Mouse (Mus musculus) Muller cell, postnatal 12 days (primary cell): ENCODE data around the gene Olfr845.

Experiments used
- DNase-seq: peaks from one replicate; pipeline ENCODE4 v3.0.0-alpha.2; 2015; ENCODE audit errors: inconsistent ontology term

Gene Olfr845

GRCm38 (mm10) chr9:19336157-19336556, at the start of gene Olfr845:
Gene Olfr845 (plus strand): TSS chr9:19336457.
- no peak for DNase-seq

- no peak for DNase-seq
These were observed 20.2 kb upstream of the Olfr845 start, which contains the start of gene Olfr844 for GRCm38 (mm10) chr9:19316047-19316446. Gene Olfr844 (plus strand): TSS chr9:19316347.

GRCm38 (mm10) chr9:19363905-19364304, 27.6 kb downstream of the Olfr845 start, which contains the start of gene Olfr846:
Gene Olfr846 (minus strand): TSS chr9:19364005.
- no peak for DNase-seq

- DNase-seq = no peak
These were observed 42.3 kb downstream of the Olfr845 start, which contains the start of gene Olfr847 for GRCm38 (mm10) chr9:19378569-19378968. Gene Olfr847 (minus strand): TSS chr9:19378669.
